Mouse (Mus musculus): ENCODE measurements around the gene Camkmt. TPM values are rescaled to one million over a fixed set of nuclear protein-coding genes. Genes with fewer than 3 reads are reported as not detected.

Camkmt gene
- polyA plus RNA-seq, 1 experiment = 5.9 TPM

- TF ChIP-seq POLR2A (IDR thresholded peaks at IDR 0.05; ENCODE audit: low read depth, low read length) = no peak
- WGBS = 89% methylated on average over 20 of the region's 20 CpGs
Observed at GRCm38 (mm10) chr17:85271466-85272175, 181.3 kb downstream of the Camkmt start.

GRCm38 (mm10) chr17:85279720-85280119, 189.4 kb downstream of the Camkmt start:
- TF ChIP-seq POLR2A (IDR thresholded peaks at IDR 0.05; ENCODE audit: low read depth, low read length) (no peak), CTCF (IDR thresholded peaks at IDR 0.05; ENCODE audit: extremely low read depth, insufficient read length, insufficient replicate concordance, low read depth, low read length) (no peak)
- no peak overlapping the region for H3K4me3 ChIP-seq (ENCODE audit: low read depth, low read length)
- WGBS = 84% methylated on average over 7 of the region's 7 CpGs
- H3K27ac ChIP-seq (ENCODE audit: insufficient read depth, low read depth, low read length) = no peak overlapping the region
- no peaks in the 10 kb centered on the region for H3K36me3 ChIP-seq (ENCODE audit: control insufficient read depth, insufficient read depth, low read length)
- H3K4me1 ChIP-seq (ENCODE audit: control insufficient read depth, insufficient read depth, insufficient read length, low read length) = no peaks in the 10 kb centered on the region
- H3K27me3 ChIP-seq (ENCODE audit: control insufficient read depth, insufficient read depth, low read length) = no peaks in the 10 kb centered on the region

More at GRCm38 (mm10) chr17:85271466-85272175, 181.3 kb downstream of the Camkmt start:
- Histone ChIP-seq H3K36me3 (ENCODE audit: control insufficient read depth, insufficient read depth, low read length) (no peaks in the 10 kb centered on the region), H3K27ac (ENCODE audit: insufficient read depth, low read depth, low read length) (no peak overlapping the region), H3K4me3 (ENCODE audit: low read depth, low read length) (no peak overlapping the region), H3K4me1 (ENCODE audit: control insufficient read depth, insufficient read depth, insufficient read length, low read length) (no peaks in the 10 kb centered on the region), H3K27me3 (ENCODE audit: control insufficient read depth, insufficient read depth, low read length) (no peaks in the 10 kb centered on the region)

GRCm38 (mm10) chr17:85282447-85282846, 192.1 kb downstream of the Camkmt start:
- WGBS = 64% methylated on average over 5 of the region's 5 CpGs
- Histone ChIP-seq H3K27me3 (ENCODE audit: control insufficient read depth, insufficient read depth, low read length) (no peaks in the 10 kb centered on the region), H3K4me1 (ENCODE audit: control insufficient read depth, insufficient read depth, insufficient read length, low read length) (no peaks in the 10 kb centered on the region), H3K36me3 (ENCODE audit: control insufficient read depth, insufficient read depth, low read length) (no peaks in the 10 kb centered on the region), H3K4me3 (ENCODE audit: low read depth, low read length) (no peak overlapping the region), H3K27ac (ENCODE audit: insufficient read depth, low read depth, low read length) (no peak overlapping the region)
- no peak for TF ChIP-seq POLR2A (IDR thresholded peaks at IDR 0.05; ENCODE audit: low read depth, low read length)
- no peak for TF ChIP-seq CTCF (IDR thresholded peaks at IDR 0.05; ENCODE audit: extremely low read depth, insufficient read length, insufficient replicate concordance, low read depth, low read length)

- Histone ChIP-seq H3K27me3 (ENCODE audit: control insufficient read depth, insufficient read depth, low read length) (no peaks in the 10 kb centered on the region), H3K36me3 (ENCODE audit: control insufficient read depth, insufficient read depth, low read length) (no peaks in the 10 kb centered on the region), H3K4me3 (ENCODE audit: low read depth, low read length) (no peak overlapping the region), H3K4me1 (ENCODE audit: control insufficient read depth, insufficient read depth, insufficient read length, low read length) (no peaks in the 10 kb centered on the region), H3K27ac (ENCODE audit: insufficient read depth, low read depth, low read length) (no peak overlapping the region)
- WGBS = 92% methylated on average over 4 of the region's 4 CpGs
- no peak for TF ChIP-seq POLR2A (IDR thresholded peaks at IDR 0.05; ENCODE audit: low read depth, low read length)
- no peak for TF ChIP-seq CTCF (IDR thresholded peaks at IDR 0.05; ENCODE audit: extremely low read depth, insufficient read length, insufficient replicate concordance, low read depth, low read length)
Observed at GRCm38 (mm10) chr17:85291154-85291553, 200.8 kb downstream of the Camkmt start.

GRCm38 (mm10) chr17:85291601-85292000, 201.2 kb downstream of the Camkmt start:
- Histone ChIP-seq H3K4me3 (ENCODE audit: low read depth, low read length) (no peak overlapping the region), H3K4me1 (ENCODE audit: control insufficient read depth, insufficient read depth, insufficient read length, low read length) (no peaks in the 10 kb centered on the region), H3K36me3 (ENCODE audit: control insufficient read depth, insufficient read depth, low read length) (no peaks in the 10 kb centered on the region), H3K27ac (ENCODE audit: insufficient read depth, low read depth, low read length) (no peak overlapping the region), H3K27me3 (ENCODE audit: control insufficient read depth, insufficient read depth, low read length) (no peaks in the 10 kb centered on the region)
- WGBS = 93% methylated on average over 5 of the region's 5 CpGs
- TF ChIP-seq CTCF (IDR thresholded peaks at IDR 0.05; ENCODE audit: extremely low read depth, insufficient read length, insufficient replicate concordance, low read depth, low read length) (no peak), POLR2A (IDR thresholded peaks at IDR 0.05; ENCODE audit: low read depth, low read length) (no peak)

GRCm38 (mm10) chr17:85292276-85292675, 201.9 kb downstream of the Camkmt start:
- Histone ChIP-seq H3K27ac (ENCODE audit: insufficient read depth, low read depth, low read length) (no peak overlapping the region), H3K27me3 (ENCODE audit: control insufficient read depth, insufficient read depth, low read length) (no peaks in the 10 kb centered on the region), H3K4me1 (ENCODE audit: control insufficient read depth, insufficient read depth, insufficient read length, low read length) (no peaks in the 10 kb centered on the region), H3K36me3 (ENCODE audit: control insufficient read depth, insufficient read depth, low read length) (no peaks in the 10 kb centered on the region), H3K4me3 (ENCODE audit: low read depth, low read length) (no peak overlapping the region)
- TF ChIP-seq CTCF (IDR thresholded peaks at IDR 0.05; ENCODE audit: extremely low read depth, insufficient read length, insufficient replicate concordance, low read depth, low read length) = no peak
- no peak for TF ChIP-seq POLR2A (IDR thresholded peaks at IDR 0.05; ENCODE audit: low read depth, low read length)
- 89% methylated on average over 6 of the region's 6 CpGs for WGBS

- Histone ChIP-seq H3K4me3 (ENCODE audit: low read depth, low read length) (no peak overlapping the region), H3K27ac (ENCODE audit: insufficient read depth, low read depth, low read length) (no peak overlapping the region), H3K4me1 (ENCODE audit: control insufficient read depth, insufficient read depth, insufficient read length, low read length) (no peaks in the 10 kb centered on the region), H3K27me3 (ENCODE audit: control insufficient read depth, insufficient read depth, low read length) (no peaks in the 10 kb centered on the region), H3K36me3 (ENCODE audit: control insufficient read depth, insufficient read depth, low read length) (no peaks in the 10 kb centered on the region)
- no peak for TF ChIP-seq CTCF (IDR thresholded peaks at IDR 0.05; ENCODE audit: extremely low read depth, insufficient read length, insufficient replicate concordance, low read depth, low read length)
- TF ChIP-seq POLR2A (IDR thresholded peaks at IDR 0.05; ENCODE audit: low read depth, low read length) = no peak
- 95% methylated on average over 3 of the region's 3 CpGs for WGBS
Observed at GRCm38 (mm10) chr17:85303686-85304085, 213.3 kb downstream of the Camkmt start.

All from small intestine, adult 2 months (tissue).